Comparison of ENCODE assay signal across 8 mouse cellular contexts in genomic region chr11:102138447-102138740, GRCm38 (mm10). TPM values are rescaled to one million over a fixed set of nuclear protein-coding genes. Genes with fewer than 3 reads are reported as not detected.
A peak's percentile ranks its signal among the peaks of the same experiment; 100 is the strongest.
DNase-seq lines count a peak whose midpoint lies in the region; ATAC-seq and TF ChIP-seq lines count a peak whose summit lies in the region.

No protein-coding gene starts in this region.

- under 1% methylated on average over 18 of the region's 18 CpGs for WGBS in forebrain, embryonic 16.5 days
- 1% methylated on average over 18 of the region's 18 CpGs for WGBS in hindbrain, embryonic 10.5 days

- peak; percentile 67 for ATAC-seq in forebrain, embryonic 16.5 days
- peak; percentile 90 for ATAC-seq in megakaryocyte, adult 5-6 weeks (ENCODE audit: poor library complexity, severe bottlenecking)

- peaks cover 6% of the 10 kb centered on the region for H3K27me3 ChIP-seq in forebrain, embryonic 16.5 days (replicated peaks; ENCODE audit: control insufficient read depth, insufficient read depth, low read length)
- peaks cover 60% of the 10 kb centered on the region for H3K27me3 ChIP-seq in hindbrain, embryonic 10.5 days (ENCODE audit: insufficient read depth, poor library complexity, severe bottlenecking)

- peak overlapping the region; percentile 53 for H3K4me2 ChIP-seq in forebrain, embryonic 16.5 days (ENCODE audit: low read length)

- no peaks in the 10 kb centered on the region for H3K36me3 ChIP-seq in forebrain, embryonic 16.5 days (ENCODE audit: control insufficient read depth, insufficient read depth)
- no peaks in the 10 kb centered on the region for H3K36me3 ChIP-seq in hindbrain, embryonic 10.5 days

- DNase-seq in MN1 (ENCODE audit: low spot score), result peak; percentile 78
- DNase-seq in cerebellum, adult 11-12 months, result peak; percentile 57
- DNase-seq in hindbrain, embryonic 10.5 days (ENCODE audit: low spot score), result peak; percentile 76
- DNase-seq in left cerebral cortex, adult 2 months (ENCODE audit: extremely low spot score in 1 of 2, low spot score in 2 of 2), result peak; percentile 64 to 69
- DNase-seq in right cerebral cortex, postnatal 10 days (ENCODE audit: low spot score in 2 of 2), result peak; percentile 78
- no peak for DNase-seq in yolk sac, embryonic 10.5 days (ENCODE audit: low spot score)

- peaks cover 7% of the 10 kb centered on the region for H3K4me1 ChIP-seq in forebrain, embryonic 16.5 days (replicated peaks; ENCODE audit: control insufficient read depth, insufficient read depth, low read length)
- peaks cover 11% of the 10 kb centered on the region for H3K4me1 ChIP-seq in hindbrain, embryonic 10.5 days (replicated peaks)

- intact Hi-C loops in left cerebral cortex, adult 2 months (cut with DNase I), result loop anchor here (1.0 kb wide), 2 partner anchors 36 to 77 kb away; no protein-coding TSS in a partner anchor

- no peaks in the 10 kb centered on the region for H3K9me3 ChIP-seq in forebrain, embryonic 16.5 days (ENCODE audit: control insufficient read depth, low read length)
- H3K9me3 ChIP-seq in hindbrain, embryonic 10.5 days, result no peaks in the 10 kb centered on the region

- TF ChIP-seq CTCF in left cerebral cortex, adult 2 months (IDR thresholded peaks at IDR 0.05), result peak; percentile 94

- peak overlapping the region; percentile 51 for H3K9ac ChIP-seq in forebrain, embryonic 16.5 days (replicated peaks; ENCODE audit: low read depth, low read length)

- H3K27ac ChIP-seq in forebrain, embryonic 16.5 days (ENCODE audit: low read length), result no peak overlapping the region
- H3K27ac ChIP-seq in hindbrain, embryonic 10.5 days, result no peak overlapping the region
- no peak overlapping the region for H3K27ac ChIP-seq in left cerebral cortex, adult 2 months

- peak overlapping the region; percentile 27 for H3K4me3 ChIP-seq in forebrain, embryonic 16.5 days (replicated peaks; ENCODE audit: low read length)
- peak overlapping the region; percentile 37 for H3K4me3 ChIP-seq in hindbrain, embryonic 10.5 days
- no peak overlapping the region for H3K4me3 ChIP-seq in left cerebral cortex, adult 2 months

RNA-seq across cellular contexts. Expression of gene Nags, which starts 6.9 kb away (rescaled TPM):
- not detected in 2 replicates for polyA plus RNA-seq in forebrain, embryonic 16.5 days (2015; fragmentation: Nextera tagmentation; extraction: Ambion mirVana)
- polyA plus RNA-seq in hindbrain, embryonic 10.5 days (2016; fragmentation: Nextera tagmentation; extraction: Ambion mirVana), result 0.10 TPM in 1 of 2 replicates, not detected in the other
- total RNA-seq in left cerebral cortex, adult 2 months (2021), result under 1 TPM in 1 of 2 experiments, not detected in 1; 0.11 TPM
- total RNA-seq in megakaryocyte, adult 5-6 weeks (2015), result not detected in 2 replicates
- not detected in 2 replicates for total RNA-seq in megakaryocyte, adult 5-6 weeks (2017)

RNA-seq across cellular contexts. Expression of gene Tmem101, which starts 17.8 kb away (rescaled TPM):
- 43.9 and 44.7 TPM in 2 replicates for polyA plus RNA-seq in forebrain, embryonic 16.5 days (2015; fragmentation: Nextera tagmentation; extraction: Ambion mirVana)
- polyA plus RNA-seq in hindbrain, embryonic 10.5 days (2016; fragmentation: Nextera tagmentation; extraction: Ambion mirVana), result 36.1 and 41.2 TPM in 2 replicates
- total RNA-seq in left cerebral cortex, adult 2 months (2021), result 10 to 100 TPM; 20.8 to 23.0 TPM
- total RNA-seq in megakaryocyte, adult 5-6 weeks (2015), result 7.9 and 8.4 TPM in 2 replicates
- total RNA-seq in megakaryocyte, adult 5-6 weeks (2017), result 12.5 and 16.3 TPM in 2 replicates

RNA-seq across cellular contexts. Expression of gene Pyy, which starts 30.8 kb away (rescaled TPM):
- polyA plus RNA-seq in forebrain, embryonic 16.5 days (2015; fragmentation: Nextera tagmentation; extraction: Ambion mirVana), result not detected in 2 replicates
- polyA plus RNA-seq in hindbrain, embryonic 10.5 days (2016; fragmentation: Nextera tagmentation; extraction: Ambion mirVana), result 0.50 and 0.97 TPM in 2 replicates
- not detected for total RNA-seq in left cerebral cortex, adult 2 months (2021)
- total RNA-seq in megakaryocyte, adult 5-6 weeks (2015), result not detected in 2 replicates
- total RNA-seq in megakaryocyte, adult 5-6 weeks (2017), result not detected in 2 replicates

RNA-seq across cellular contexts. Expression of gene Ppy, which starts 37.3 kb away (rescaled TPM):
- not detected in 2 replicates for polyA plus RNA-seq in forebrain, embryonic 16.5 days (2015; fragmentation: Nextera tagmentation; extraction: Ambion mirVana)
- not detected in 2 replicates for polyA plus RNA-seq in hindbrain, embryonic 10.5 days (2016; fragmentation: Nextera tagmentation; extraction: Ambion mirVana)
- not detected for total RNA-seq in left cerebral cortex, adult 2 months (2021)
- not detected in 2 replicates for total RNA-seq in megakaryocyte, adult 5-6 weeks (2015)
- total RNA-seq in megakaryocyte, adult 5-6 weeks (2017), result not detected in 2 replicates

RNA-seq across cellular contexts. Expression of gene Lsm12, which starts 46.7 kb away (rescaled TPM):
- polyA plus RNA-seq in forebrain, embryonic 16.5 days (2015; fragmentation: Nextera tagmentation; extraction: Ambion mirVana), result 103 and 123 TPM in 2 replicates
- 119 and 148 TPM in 2 replicates for polyA plus RNA-seq in hindbrain, embryonic 10.5 days (2016; fragmentation: Nextera tagmentation; extraction: Ambion mirVana)
- total RNA-seq in left cerebral cortex, adult 2 months (2021), result 10 to 100 TPM; 55.2 to 58.9 TPM
- total RNA-seq in megakaryocyte, adult 5-6 weeks (2015), result 81.3 and 83.9 TPM in 2 replicates
- total RNA-seq in megakaryocyte, adult 5-6 weeks (2017), result 43.0 and 46.5 TPM in 2 replicates
